Mouse (Mus musculus): ENCODE measurements around the gene Mgst3. TPM values are rescaled to one million over a fixed set of nuclear protein-coding genes. Genes with fewer than 3 reads are reported as not detected.
"Not testable (repeated sequence)": the region's sequence is repeated elsewhere in the genome, so short reads cannot be mapped to it uniquely, and the experiment has no call there.

The Mgst3 gene
- polyA plus RNA-seq, 1 experiment from 2014 or later: 316 TPM

DNA sequence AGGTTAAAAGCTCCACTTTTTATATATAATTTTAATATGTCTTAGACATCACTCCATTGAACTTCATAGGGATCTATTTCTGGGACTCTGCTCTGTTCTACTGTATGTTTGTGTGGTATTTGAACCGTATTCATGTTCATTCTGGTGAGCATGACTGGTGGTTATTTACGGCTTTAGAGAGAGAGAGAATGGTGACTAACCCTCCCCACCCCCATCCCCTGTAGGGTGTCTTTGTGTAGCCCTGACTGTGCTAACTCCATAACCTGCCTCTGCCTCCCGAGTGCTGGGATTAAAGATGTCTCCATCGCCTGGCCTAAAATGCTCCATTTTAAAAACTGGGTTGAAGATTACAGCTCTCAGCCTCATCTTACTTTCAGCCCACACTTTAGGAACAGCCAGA is 33.4 kb downstream of the Mgst3 start:
- H3K27ac ChIP-seq (ENCODE audit: low read length): no peak overlapping the region
- WGBS (ENCODE audit: insufficient replicate concordance): 84% methylated on average over 4 of the region's 4 CpGs
- H3K4me2 ChIP-seq (ENCODE audit: low read depth, low read length): no peak overlapping the region
- no peak overlapping the region for H3K9ac ChIP-seq (ENCODE audit: low read depth, low read length)
- no peaks in the 10 kb centered on the region for H3K27me3 ChIP-seq (ENCODE audit: control insufficient read depth, insufficient read depth, low read depth, low read length)
- H3K4me3 ChIP-seq (ENCODE audit: low read depth, low read length): no peak overlapping the region
- no peak for ATAC-seq (ENCODE audit: low read depth)
- no peaks in the 10 kb centered on the region for H3K9me3 ChIP-seq (replicated peaks; ENCODE audit: control insufficient read depth, low read length)
- peaks cover 43% of the 10 kb centered on the region for H3K36me3 ChIP-seq (ENCODE audit: control insufficient read depth, insufficient read depth)
- H3K4me1 ChIP-seq (ENCODE audit: control insufficient read depth, low read depth, low read length): no peaks in the 10 kb centered on the region

DNA sequence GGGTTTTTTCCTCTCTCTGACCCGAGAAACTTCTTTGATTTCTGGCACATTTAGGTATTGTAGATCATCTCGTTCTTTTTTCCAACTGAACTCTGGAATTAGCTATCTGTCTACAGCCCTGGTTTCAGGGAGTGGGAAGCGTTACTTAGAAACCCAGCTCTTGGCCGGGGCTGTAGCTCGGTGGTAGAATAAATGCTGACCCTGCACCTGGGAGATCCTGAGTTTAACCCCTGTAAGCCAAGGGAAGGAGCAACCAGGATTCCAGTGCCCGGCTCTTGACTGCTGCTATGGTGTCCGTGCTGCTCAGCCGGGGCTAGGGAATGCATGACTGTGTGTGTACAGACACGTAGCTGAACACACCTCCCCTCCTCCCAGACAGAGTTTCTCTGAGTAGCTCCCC is 34.9 kb downstream of the Mgst3 start:
- Histone ChIP-seq H3K9me3 (replicated peaks; ENCODE audit: control insufficient read depth, low read length) (no peaks in the 10 kb centered on the region), H3K4me2 (ENCODE audit: low read depth, low read length) (no peak overlapping the region), H3K27me3 (ENCODE audit: control insufficient read depth, insufficient read depth, low read depth, low read length) (no peaks in the 10 kb centered on the region), H3K4me1 (ENCODE audit: control insufficient read depth, low read depth, low read length) (peaks cover 6% of the 10 kb centered on the region), H3K4me3 (ENCODE audit: low read depth, low read length) (no peak overlapping the region), H3K9ac (ENCODE audit: low read depth, low read length) (no peak overlapping the region), H3K27ac (ENCODE audit: low read length) (no peak overlapping the region), H3K36me3 (ENCODE audit: control insufficient read depth, insufficient read depth) (peaks cover 36% of the 10 kb centered on the region)
- ATAC-seq (ENCODE audit: low read depth): no peak
- WGBS (ENCODE audit: insufficient replicate concordance): 86% methylated on average over 9 of the region's 9 CpGs

DNA sequence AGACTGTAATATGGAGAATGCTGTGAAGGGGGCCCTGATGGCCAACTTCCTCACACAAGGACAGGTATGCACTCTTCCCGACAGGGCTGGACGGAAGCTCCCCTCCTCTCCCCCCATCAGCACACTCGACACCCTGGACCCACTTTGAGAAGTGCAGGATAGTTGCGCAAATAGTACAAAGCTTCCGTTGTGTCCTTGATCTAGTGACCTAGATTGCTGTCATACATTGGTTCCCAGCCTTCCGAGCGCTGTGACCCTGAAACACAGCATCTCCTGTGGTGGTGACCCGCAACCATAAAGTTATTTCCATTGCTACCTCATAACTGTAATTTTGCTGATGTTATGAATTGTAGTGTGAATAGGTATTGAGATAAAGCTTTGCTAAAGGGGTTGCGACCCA is 36.3 kb downstream of the Mgst3 start:
- Histone ChIP-seq H3K27me3 (ENCODE audit: control insufficient read depth, insufficient read depth, low read depth, low read length) (no peaks in the 10 kb centered on the region), H3K4me2 (ENCODE audit: low read depth, low read length) (no peak overlapping the region), H3K4me3 (ENCODE audit: low read depth, low read length) (no peak overlapping the region), H3K27ac (ENCODE audit: low read length) (no peak overlapping the region), H3K4me1 (ENCODE audit: control insufficient read depth, low read depth, low read length) (peaks cover 7% of the 10 kb centered on the region), H3K9me3 (replicated peaks; ENCODE audit: control insufficient read depth, low read length) (no peaks in the 10 kb centered on the region), H3K36me3 (ENCODE audit: control insufficient read depth, insufficient read depth) (peaks cover 33% of the 10 kb centered on the region), H3K9ac (ENCODE audit: low read depth, low read length) (no peak overlapping the region)
- WGBS (ENCODE audit: insufficient replicate concordance): 81% methylated on average over 9 of the region's 9 CpGs
- no peak for ATAC-seq (ENCODE audit: low read depth)

DNA sequence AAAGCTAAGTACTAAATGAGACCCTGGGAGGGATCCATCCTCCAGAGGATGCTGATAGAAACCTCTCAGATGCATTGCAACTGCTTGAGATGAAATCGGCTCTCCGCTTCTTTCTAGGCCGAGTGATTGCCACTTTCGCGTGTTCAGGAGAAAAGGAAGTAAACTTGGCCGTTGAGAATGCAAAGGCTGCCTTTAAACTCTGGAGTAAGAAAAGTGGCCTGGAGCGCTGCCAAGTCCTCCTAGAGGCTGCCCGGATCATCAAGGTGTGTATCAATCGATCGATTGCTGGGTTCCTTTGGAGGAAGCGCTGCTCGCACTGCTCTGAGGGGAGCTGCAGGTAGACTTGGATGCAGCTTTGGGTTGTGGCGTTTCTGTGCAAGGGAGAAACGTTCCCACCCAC is 41.2 kb downstream of the Mgst3 start:
- no peak overlapping the region for H3K4me3 ChIP-seq (ENCODE audit: low read depth, low read length)
- no peaks in the 10 kb centered on the region for H3K27me3 ChIP-seq (ENCODE audit: control insufficient read depth, insufficient read depth, low read depth, low read length)
- WGBS (ENCODE audit: insufficient replicate concordance): 83% methylated on average over 14 of the region's 14 CpGs
- H3K9me3 ChIP-seq (replicated peaks; ENCODE audit: control insufficient read depth, low read length): no peaks in the 10 kb centered on the region
- no peak for ATAC-seq (ENCODE audit: low read depth)
- H3K4me2 ChIP-seq (ENCODE audit: low read depth, low read length): no peak overlapping the region
- H3K4me1 ChIP-seq (ENCODE audit: control insufficient read depth, low read depth, low read length): peaks cover 19% of the 10 kb centered on the region
- H3K36me3 ChIP-seq (ENCODE audit: control insufficient read depth, insufficient read depth): peaks cover 24% of the 10 kb centered on the region
- H3K27ac ChIP-seq (ENCODE audit: low read length): no peak overlapping the region
- no peak overlapping the region for H3K9ac ChIP-seq (ENCODE audit: low read depth, low read length)

DNA sequence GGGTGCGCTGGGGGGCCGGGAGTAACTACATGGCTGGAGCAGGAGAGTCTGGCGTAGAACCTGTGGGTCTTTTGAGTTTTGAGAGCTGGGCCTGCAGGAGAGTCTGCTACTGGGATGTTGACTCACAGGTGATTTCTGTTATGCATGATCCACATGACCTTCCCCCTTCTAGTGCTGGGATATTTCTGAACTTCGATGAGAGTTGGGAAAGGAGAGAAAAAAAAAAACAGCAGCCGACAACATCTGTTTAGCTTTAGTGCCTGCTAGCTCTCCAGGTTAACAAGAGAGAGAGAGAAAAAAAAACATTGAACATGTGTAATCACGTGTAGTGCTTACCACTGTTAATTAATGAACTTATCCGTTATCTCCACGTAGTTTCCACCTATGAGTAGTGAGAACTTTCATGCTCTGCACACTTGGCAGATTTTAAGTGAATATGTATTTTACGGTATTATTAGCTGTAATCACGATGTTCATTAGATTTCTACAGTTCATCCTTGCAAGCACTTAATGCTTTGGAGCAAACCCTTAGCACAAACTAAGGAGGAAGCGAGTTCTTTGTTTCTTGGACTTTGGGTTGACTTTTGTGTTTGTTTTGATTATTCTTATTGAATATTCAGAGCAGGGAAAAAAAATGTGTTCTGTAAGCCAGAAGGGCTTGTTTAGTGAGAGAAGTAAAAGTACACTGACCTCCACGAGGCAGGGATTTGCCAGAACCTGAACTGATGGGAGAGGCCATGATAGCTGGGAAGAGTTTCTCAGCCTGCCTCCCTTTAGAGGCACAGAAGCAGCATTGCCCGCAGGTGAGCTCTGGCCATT is 42.8 kb downstream of the Mgst3 start:
- Histone ChIP-seq H3K27me3 (ENCODE audit: control insufficient read depth, insufficient read depth, low read depth, low read length) (no peaks in the 10 kb centered on the region), H3K9ac (ENCODE audit: low read depth, low read length) (peak overlapping the region; percentile 83)
- no peak for ATAC-seq (ENCODE audit: low read depth)

DNA sequence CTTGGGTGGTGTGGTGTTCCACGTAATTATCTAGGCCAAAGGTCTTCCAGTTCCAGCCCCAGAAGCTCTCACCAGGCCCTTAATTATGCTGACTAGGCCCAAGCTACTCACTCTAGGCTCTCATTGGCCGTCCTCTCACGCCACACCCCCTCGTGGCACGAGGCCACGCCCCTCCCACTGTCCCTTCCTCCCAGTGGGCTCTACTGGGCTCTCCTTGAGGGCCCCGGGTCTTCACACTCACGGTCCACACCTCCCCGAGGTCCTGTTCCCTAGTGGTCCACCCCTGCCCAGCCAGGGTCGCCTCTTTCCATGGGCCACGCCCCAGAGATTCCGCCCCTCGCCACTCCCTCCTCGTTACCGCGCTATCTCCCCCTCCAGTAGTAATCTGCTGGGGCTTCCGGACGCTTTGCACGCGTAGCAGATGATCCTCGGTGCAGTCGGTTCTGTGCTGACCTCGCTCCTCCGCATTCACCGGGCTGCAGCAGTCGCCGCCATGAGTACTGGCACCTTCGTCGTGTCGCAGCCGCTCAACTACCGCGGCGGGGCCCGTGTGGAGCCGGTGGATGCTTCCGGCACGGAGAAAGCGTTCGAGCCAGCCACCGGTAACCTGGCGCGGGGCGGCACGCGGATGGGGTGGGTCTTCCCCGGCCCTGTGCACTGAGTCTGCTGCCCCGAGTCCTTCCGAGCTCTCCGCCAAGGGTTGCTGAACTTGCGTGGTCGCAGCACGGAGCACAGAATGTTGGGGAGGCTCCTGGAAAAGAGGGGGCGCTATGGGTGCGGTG is 43.6 kb downstream of the Mgst3 start, which contains the start of gene Aldh9a1:
TSS of gene Aldh9a1 (plus strand) at position 177 of the 782 bp plus-strand sequence.
- Histone ChIP-seq H3K4me1 (ENCODE audit: control insufficient read depth, low read depth, low read length) (peaks cover 19% of the 10 kb centered on the region), H3K9me3 (replicated peaks; ENCODE audit: control insufficient read depth, low read length) (no peaks in the 10 kb centered on the region), H3K27me3 (ENCODE audit: control insufficient read depth, insufficient read depth, low read depth, low read length) (no peaks in the 10 kb centered on the region), H3K4me3 (ENCODE audit: low read depth, low read length) (peak within 1 kb of the TSS; percentile 85), H3K9ac (ENCODE audit: low read depth, low read length) (peak within 1 kb of the TSS; percentile 83), H3K27ac (ENCODE audit: low read length) (peak within 1 kb of the TSS; percentile 93), H3K4me2 (ENCODE audit: low read depth, low read length) (peak within 1 kb of the TSS; percentile 95), H3K36me3 (ENCODE audit: control insufficient read depth, insufficient read depth) (peaks cover 9% of the 10 kb centered on the region)
- WGBS (ENCODE audit: insufficient replicate concordance): under 1% methylated on average over 55 of the region's 55 CpGs
- ATAC-seq (ENCODE audit: low read depth): peak; percentile 95

More for the DNA sequence above, 42.8 kb downstream of the Mgst3 start:
- H3K4me1 ChIP-seq (ENCODE audit: control insufficient read depth, low read depth, low read length): peaks cover 19% of the 10 kb centered on the region
- peak overlapping the region; percentile 95 for H3K4me2 ChIP-seq (ENCODE audit: low read depth, low read length)
- peak overlapping the region; percentile 85 for H3K4me3 ChIP-seq (ENCODE audit: low read depth, low read length)
- peaks cover 10% of the 10 kb centered on the region for H3K36me3 ChIP-seq (ENCODE audit: control insufficient read depth, insufficient read depth)
- H3K9me3 ChIP-seq (replicated peaks; ENCODE audit: control insufficient read depth, low read length): no peaks in the 10 kb centered on the region
- peak overlapping the region; percentile 93 for H3K27ac ChIP-seq (ENCODE audit: low read length)
- 20% methylated on average over 13 of the region's 13 CpGs for WGBS (ENCODE audit: insufficient replicate concordance)

DNA sequence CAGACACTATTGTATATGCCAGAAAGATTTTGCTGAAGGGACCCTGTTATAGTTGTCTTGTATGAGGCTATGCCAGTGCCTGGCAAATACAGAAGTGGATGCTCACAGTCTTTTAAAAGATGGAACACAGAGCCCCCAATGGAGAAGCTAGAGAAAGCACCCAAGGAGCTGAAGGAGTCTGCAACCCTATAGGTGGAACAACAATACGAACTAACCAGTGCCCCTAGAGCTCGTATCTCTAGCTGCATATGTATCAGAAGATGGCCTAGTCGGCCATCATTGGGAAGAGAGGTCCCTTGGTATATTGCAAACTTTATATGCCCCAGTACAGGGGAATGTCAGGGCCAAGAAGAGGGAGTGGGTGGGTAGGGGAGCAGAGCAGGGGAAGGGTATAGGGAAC is 44.4 kb downstream of the Mgst3 start:
- H3K4me3 ChIP-seq (ENCODE audit: low read depth, low read length); H3K4me2 ChIP-seq (ENCODE audit: low read depth, low read length); H3K27me3 ChIP-seq (ENCODE audit: control insufficient read depth, insufficient read depth, low read depth, low read length); H3K9me3 ChIP-seq (replicated peaks; ENCODE audit: control insufficient read depth, low read length); H3K36me3 ChIP-seq (ENCODE audit: control insufficient read depth, insufficient read depth); H3K9ac ChIP-seq (ENCODE audit: low read depth, low read length); ATAC-seq (ENCODE audit: low read depth): not testable (repeated sequence)
- Histone ChIP-seq H3K27ac (ENCODE audit: low read length) (peak overlapping the region; percentile 93; the same call in 1 of the 2 replicates), H3K4me1 (ENCODE audit: control insufficient read depth, low read depth, low read length) (peaks cover 17% of the 10 kb centered on the region)
- WGBS (ENCODE audit: insufficient replicate concordance): 22% methylated on average over 3 of the region's 3 CpGs

DNA sequence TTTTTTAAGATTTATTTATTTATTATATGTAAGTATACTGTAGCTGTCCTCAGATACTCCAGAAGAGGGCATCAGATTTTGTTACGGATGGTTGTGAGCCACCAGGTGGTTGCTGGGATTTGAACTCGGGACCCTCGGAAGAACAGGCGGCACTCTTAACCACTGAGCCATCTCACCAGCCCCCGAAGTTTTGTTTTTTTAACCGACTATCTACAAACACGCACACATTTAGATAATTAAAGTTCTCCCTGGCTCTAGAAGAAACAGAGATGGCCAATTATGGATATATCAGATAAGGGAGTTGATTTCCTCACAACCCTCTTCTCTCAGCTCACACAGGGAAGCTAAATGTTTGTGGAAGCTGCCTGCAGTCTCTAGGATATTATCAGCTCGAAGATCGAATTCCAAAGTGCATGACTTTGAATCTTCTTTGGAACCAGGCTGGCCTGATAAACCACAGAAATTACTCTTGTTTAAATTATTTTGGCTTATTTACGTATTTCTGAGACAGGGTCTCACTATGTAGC is 47.6 kb downstream of the Mgst3 start:
- not testable (repeated sequence) for H3K9ac ChIP-seq (ENCODE audit: low read depth, low read length); H3K27ac ChIP-seq (ENCODE audit: low read length); H3K9me3 ChIP-seq (replicated peaks; ENCODE audit: control insufficient read depth, low read length); H3K36me3 ChIP-seq (ENCODE audit: control insufficient read depth, insufficient read depth); H3K27me3 ChIP-seq (ENCODE audit: control insufficient read depth, insufficient read depth, low read depth, low read length); ATAC-seq (ENCODE audit: low read depth); H3K4me3 ChIP-seq (ENCODE audit: low read depth, low read length); H3K4me2 ChIP-seq (ENCODE audit: low read depth, low read length)
- H3K4me1 ChIP-seq (ENCODE audit: control insufficient read depth, low read depth, low read length): peaks cover 11% of the 10 kb centered on the region
- whole genome bisulfite sequencing (ENCODE audit: insufficient replicate concordance): 76% methylated on average over 10 of the region's 10 CpGs

DNA sequence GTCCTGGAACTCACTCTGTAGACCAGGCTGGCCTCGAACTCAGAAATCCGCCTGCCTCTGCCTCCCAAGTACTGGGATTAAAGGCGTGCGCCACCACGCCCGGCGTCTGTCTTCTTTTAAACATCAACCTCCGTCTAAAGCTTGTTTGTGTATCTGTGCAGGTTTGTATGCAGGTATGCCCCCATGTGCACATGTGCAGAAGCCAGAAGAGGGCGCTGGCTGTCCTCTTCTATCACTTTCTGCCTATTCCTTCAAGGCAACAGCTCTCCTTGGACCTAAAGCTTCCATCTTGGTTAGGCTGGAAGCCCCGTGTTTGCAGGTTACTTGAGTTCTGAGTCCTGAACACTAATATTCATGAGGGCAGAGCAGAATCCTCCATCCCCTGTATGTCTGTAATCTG is 50.8 kb downstream of the Mgst3 start:
- H3K27me3 ChIP-seq (ENCODE audit: control insufficient read depth, insufficient read depth, low read depth, low read length): no peaks in the 10 kb centered on the region
- 82% methylated on average over 10 of the region's 10 CpGs for WGBS (ENCODE audit: insufficient replicate concordance)
- peaks cover 10% of the 10 kb centered on the region for H3K4me1 ChIP-seq (ENCODE audit: control insufficient read depth, low read depth, low read length)
- no peak overlapping the region for H3K4me3 ChIP-seq (ENCODE audit: low read depth, low read length)
- H3K36me3 ChIP-seq (ENCODE audit: control insufficient read depth, insufficient read depth): no peaks in the 10 kb centered on the region
- H3K4me2 ChIP-seq (ENCODE audit: low read depth, low read length): no peak overlapping the region
- no peak overlapping the region for H3K27ac ChIP-seq (ENCODE audit: low read length)
- H3K9ac ChIP-seq (ENCODE audit: low read depth, low read length): no peak overlapping the region
- H3K9me3 ChIP-seq (replicated peaks; ENCODE audit: control insufficient read depth, low read length): no peaks in the 10 kb centered on the region
- ATAC-seq (ENCODE audit: low read depth): no peak
